Mouse (Mus musculus) G1E (cell line): ENCODE measurements around the gene Pkmyt1. TPM values are rescaled to one million over a fixed set of nuclear protein-coding genes. Genes with fewer than 3 reads are reported as not detected.

Experiments
- ATAC-seq: 2 replicates; pipeline ENCODE4 v1.8.0; 2016; ENCODE audit warnings: mild to moderate bottlenecking; ENCODE audit not compliant: insufficient number of reproducible peaks, poor library complexity, low FRiP score, severe bottlenecking; ENCODE audit errors: extremely low read depth
- DNase-seq: peaks from one replicate; pipeline ENCODE4 v3.0.0; 2012; ENCODE audit warnings: low spot score
- H3K27me3 ChIP-seq: 2 replicates; pipeline ENCODE4 v1.6.1; 2012; ENCODE audit warnings: mild to moderate bottlenecking, low read length, inconsistent platforms; ENCODE audit not compliant: insufficient read depth
- H3K36me3 ChIP-seq: replicated peaks from 2 replicates; pipeline ENCODE3; 2012; ENCODE audit warnings: mild to moderate bottlenecking, inconsistent platforms
- H3K4me1 ChIP-seq: 2 replicates; pipeline ENCODE4 v1.6.1; 2012; ENCODE audit warnings: low read depth, low read length, inconsistent platforms, mixed read lengths; ENCODE audit not compliant: insufficient read depth
- H3K4me3 ChIP-seq: 2 replicates; pipeline ENCODE4 v1.5.1; 2012; ENCODE audit warnings: low read depth, mild to moderate bottlenecking, inconsistent platforms, low read length, moderate library complexity, mixed read lengths
- H3K9me3 ChIP-seq: replicated peaks from 2 replicates; pipeline ENCODE4 v1.6.1; 2012; ENCODE audit warnings: inconsistent platforms
- CTCF ChIP-seq: IDR thresholded peaks from 2 replicates; pipeline ENCODE4 v1.5.1; 2012; ENCODE audit warnings: low read depth, low read length, inconsistent platforms, mixed read lengths
- GATA1 ChIP-seq: IDR thresholded peaks from 2 replicates; pipeline ENCODE4 v1.6.1; 2012; ENCODE audit warnings: borderline replicate concordance, low read length, inconsistent platforms, mixed read lengths
- GATA2 ChIP-seq: IDR thresholded peaks from 2 replicates; pipeline ENCODE4 v1.6.1; 2012; ENCODE audit warnings: low read depth, low read length, inconsistent platforms, borderline replicate concordance
- POLR2AphosphoS5 ChIP-seq: IDR thresholded peaks from 2 replicates; pipeline ENCODE4 v1.6.1; 2012; ENCODE audit warnings: low read depth, low read length, inconsistent platforms; ENCODE audit not compliant: insufficient replicate concordance
- TAL1 ChIP-seq: conservative IDR thresholded peaks from 2 replicates; pipeline ENCODE4 v1.6.1; 2012; ENCODE audit warnings: low read depth, low read length, inconsistent platforms, mixed read lengths
- polyA plus RNA-seq: library from polyadenylated mRNA; stranded (reverse); fragments of >175 nt; gene quantifications from 2 replicates; pipeline ENCODE4 v1.2.3, GENCODE M21; 2012
- total RNA-seq, 2 experiments: library from RNA; stranded (forward) in 1 of 2; stranded (reverse) in 1 of 2; fragments of 200-1000 nt in 1 of 2; fragments of >200 nt in 1 of 2; fragmentation: Nextera tagmentation in 1 of 2; gene quantifications; 2 replicates each; pipeline ENCODE4 v1.2.3; 2014 to 2017

Pkmyt1 gene
- total and polyA plus RNA-seq, 3 experiments = 10.8 to 125 (median 33.5) TPM

DNA sequence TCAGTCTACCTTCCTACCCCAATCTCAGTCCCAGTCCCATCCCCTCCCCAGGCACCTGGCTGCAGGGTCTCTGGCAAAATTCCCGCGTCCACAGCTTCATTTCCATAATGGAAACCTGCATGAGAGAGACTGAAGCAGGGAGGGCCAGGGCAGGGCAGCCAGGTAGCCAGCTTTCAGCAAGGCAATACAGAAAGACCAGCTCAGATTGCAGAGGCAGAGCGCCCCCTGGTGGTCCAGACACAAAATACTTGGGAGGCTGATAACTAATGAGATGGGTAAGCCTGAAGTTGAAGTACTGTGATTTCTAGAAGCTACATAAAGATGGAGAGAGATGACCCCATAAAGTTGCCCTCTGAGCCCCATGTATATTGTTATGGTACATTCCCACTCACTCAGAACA, 19.9 kb upstream of the Pkmyt1 start:
- H3K36me3 ChIP-seq = no peaks in the 10 kb centered on the region
- TF ChIP-seq CTCF = peak; percentile 75
- no peak for TF ChIP-seq TAL1
- ATAC-seq (peak; percentile 54; the same call in 1 of the 2 replicates), DNase-seq (peak; percentile 56)
- peaks cover 2% of the 10 kb centered on the region; the same call in 1 of the 2 replicates for H3K4me1 ChIP-seq
- H3K9me3 ChIP-seq = no peaks in the 10 kb centered on the region
- no peak overlapping the region for H3K4me3 ChIP-seq
- peaks cover 35% of the 10 kb centered on the region for H3K27me3 ChIP-seq

DNA sequence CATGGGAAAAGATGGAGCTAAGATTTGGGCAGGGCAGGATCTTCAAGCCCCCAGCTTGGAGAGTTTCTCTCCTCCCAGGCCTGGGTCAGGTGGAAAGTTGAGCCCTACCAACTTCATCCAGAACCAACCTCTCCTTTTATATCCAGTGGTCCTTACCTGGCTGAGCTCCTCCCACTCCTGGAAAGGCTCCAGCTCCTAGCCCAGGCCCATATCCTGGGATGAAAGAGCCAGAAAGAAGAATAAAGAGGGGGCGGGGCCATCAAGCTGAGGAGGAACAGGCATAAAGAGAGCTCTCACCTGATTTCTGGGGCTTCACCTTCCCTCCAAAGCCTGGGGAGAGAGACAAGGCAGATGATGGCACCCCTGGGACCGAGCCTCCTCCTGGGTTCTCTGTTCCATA, 9.1 kb upstream of the Pkmyt1 start:
- H3K9me3 ChIP-seq = no peaks in the 10 kb centered on the region
- no peak for ATAC-seq
- no peak overlapping the region for H3K4me3 ChIP-seq
- no peak for TF ChIP-seq POLR2AphosphoS5
- TF ChIP-seq GATA1 = no peak
- TF ChIP-seq TAL1 = no peak
- TF ChIP-seq CTCF = no peak
- TF ChIP-seq GATA2 = no peak
- no peak for DNase-seq
- H3K36me3 ChIP-seq = no peaks in the 10 kb centered on the region
- H3K4me1 ChIP-seq = no peaks in the 10 kb centered on the region
- H3K27me3 ChIP-seq = peaks cover 55% of the 10 kb centered on the region

DNA sequence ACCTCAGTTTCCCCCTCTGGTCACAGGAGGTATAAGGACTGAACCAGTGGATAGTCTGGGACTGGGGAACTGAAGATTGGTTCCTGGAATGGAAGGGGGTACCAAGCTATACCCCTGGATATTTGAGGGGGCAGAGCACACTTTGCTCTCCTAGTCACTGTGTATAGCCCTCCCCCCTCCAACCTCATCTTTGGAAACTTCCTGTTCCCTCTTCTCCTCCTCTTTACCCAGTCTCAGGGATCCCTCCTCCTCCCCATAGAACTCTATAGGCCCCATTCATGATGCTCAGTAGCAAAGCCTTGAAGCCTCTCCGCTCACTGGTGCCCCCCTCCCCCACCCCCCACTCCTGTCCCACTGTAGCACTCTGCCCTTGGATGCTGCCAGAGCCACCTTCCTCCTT, 6.7 kb upstream of the Pkmyt1 start:
- no peaks in the 10 kb centered on the region for H3K36me3 ChIP-seq
- ATAC-seq = no peak
- no peaks in the 10 kb centered on the region for H3K9me3 ChIP-seq
- TF ChIP-seq GATA2 = no peak
- TF ChIP-seq CTCF = no peak
- TF ChIP-seq TAL1 = no peak
- no peak for TF ChIP-seq POLR2AphosphoS5
- no peak for TF ChIP-seq GATA1
- H3K4me1 ChIP-seq = no peaks in the 10 kb centered on the region
- no peak overlapping the region for H3K4me3 ChIP-seq
- no peak for DNase-seq
- H3K27me3 ChIP-seq = peaks cover 43% of the 10 kb centered on the region

DNA sequence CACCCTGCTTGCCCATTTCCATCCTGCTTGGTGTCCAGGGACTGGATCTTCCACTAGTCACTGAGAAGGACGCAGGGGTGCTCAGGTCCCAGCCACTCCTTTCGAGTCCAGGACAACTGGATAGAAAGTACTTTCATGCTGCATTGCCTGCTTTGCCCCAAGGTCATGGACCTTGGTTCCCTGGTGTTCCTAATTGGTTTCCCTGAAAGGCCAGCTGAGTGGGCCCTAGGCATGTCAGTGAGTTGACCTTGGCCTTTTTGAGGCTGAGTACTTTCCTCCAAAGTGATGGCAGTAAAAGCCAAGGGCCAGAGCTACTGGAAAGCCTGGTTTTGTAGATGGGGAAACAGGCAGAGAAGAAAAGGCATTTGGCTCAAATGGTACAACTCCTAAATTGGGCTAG, 4.2 kb upstream of the Pkmyt1 start:
- H3K9me3 ChIP-seq = no peaks in the 10 kb centered on the region
- no peak for DNase-seq
- peaks cover 14% of the 10 kb centered on the region for H3K4me1 ChIP-seq
- H3K27me3 ChIP-seq = peaks cover 38% of the 10 kb centered on the region
- TF ChIP-seq CTCF = no peak
- ATAC-seq = no peak
- H3K4me3 ChIP-seq = no peak overlapping the region
- H3K36me3 ChIP-seq = no peaks in the 10 kb centered on the region

DNA sequence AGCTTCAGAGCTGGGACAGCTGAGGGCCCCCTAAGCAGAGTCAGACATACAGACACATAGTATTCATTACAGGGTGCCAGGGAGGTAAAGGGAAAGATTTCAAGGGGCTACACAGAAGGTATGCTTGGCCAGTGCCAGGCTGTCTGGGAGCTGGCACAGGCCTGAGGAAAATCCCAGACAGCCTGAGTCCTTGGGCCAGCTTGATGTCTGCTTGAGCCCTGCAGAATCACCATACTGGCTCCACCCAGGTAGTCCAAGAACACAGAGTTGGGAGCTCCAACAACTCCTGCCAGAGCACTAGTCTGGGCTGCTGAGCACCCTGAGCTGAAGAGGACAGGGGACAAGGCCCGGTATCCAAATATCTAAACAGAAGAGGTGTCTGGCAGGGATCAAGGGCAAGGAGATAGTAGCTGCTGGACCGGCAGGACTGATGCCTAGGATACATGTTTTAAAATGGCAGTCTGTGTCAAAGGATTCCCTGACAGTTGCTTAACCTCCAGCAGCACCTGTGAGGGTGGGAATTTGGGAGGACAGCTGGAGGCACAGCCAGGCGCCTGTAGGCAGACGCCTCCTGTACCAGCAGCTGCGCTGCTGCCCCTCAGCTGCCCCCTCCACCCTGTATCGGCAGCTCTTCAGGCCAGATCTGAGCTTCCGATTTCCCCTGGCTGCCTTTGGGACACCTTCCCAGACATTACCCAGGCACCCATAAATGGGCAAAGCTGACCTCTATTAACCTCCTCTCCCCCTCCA, 3.6 kb upstream of the Pkmyt1 start, which contains the start of gene 1520401A03Rik:
Gene 1520401A03Rik (minus strand): TSS at position 408 of the 750 bp plus-strand sequence.
- H3K9me3 ChIP-seq = no peaks in the 10 kb centered on the region
- H3K36me3 ChIP-seq = no peaks in the 10 kb centered on the region
- H3K27me3 ChIP-seq = peaks cover 38% of the 10 kb centered on the region
- no peak within 1 kb of the TSS for H3K4me3 ChIP-seq
- H3K4me1 ChIP-seq = peaks cover 21% of the 10 kb centered on the region
- no peak for TF ChIP-seq POLR2AphosphoS5
- TF ChIP-seq GATA2 = no peak
- TF ChIP-seq CTCF = no peak
- no peak for TF ChIP-seq TAL1
- TF ChIP-seq GATA1 = no peak
- DNase-seq = no peak
- no peak for ATAC-seq

DNA sequence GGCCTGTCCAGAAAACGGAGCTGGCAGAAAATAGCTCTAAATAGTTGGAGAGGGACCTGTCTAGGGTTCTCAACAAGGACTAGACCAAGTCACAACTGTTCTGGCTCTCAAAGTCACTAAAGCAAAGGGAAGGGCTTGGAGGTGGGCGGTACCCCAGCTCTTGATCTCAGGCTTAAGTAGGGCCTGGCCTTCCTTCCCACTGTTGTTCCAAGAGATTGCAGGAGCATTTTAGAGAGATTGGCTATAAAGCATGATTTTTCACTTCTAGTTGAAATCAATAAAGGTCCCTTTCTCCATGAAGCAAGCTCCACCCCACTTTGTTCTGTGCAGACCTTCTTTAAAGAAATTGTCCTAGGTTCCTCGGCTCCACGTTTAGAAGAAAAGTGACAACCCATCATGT, 659 bp upstream of the Pkmyt1 start:
- H3K4me1 ChIP-seq = peaks cover 29% of the 10 kb centered on the region
- peaks cover 23% of the 10 kb centered on the region for H3K27me3 ChIP-seq
- ATAC-seq = no peak
- H3K9me3 ChIP-seq = no peaks in the 10 kb centered on the region
- H3K36me3 ChIP-seq = peaks cover 7% of the 10 kb centered on the region
- no peak for DNase-seq
- no peak for TF ChIP-seq POLR2AphosphoS5
- TF ChIP-seq TAL1 = no peak
- no peak for TF ChIP-seq GATA1
- no peak for TF ChIP-seq CTCF
- TF ChIP-seq GATA2 = no peak
- H3K4me3 ChIP-seq = peak overlapping the region; percentile 83

DNA sequence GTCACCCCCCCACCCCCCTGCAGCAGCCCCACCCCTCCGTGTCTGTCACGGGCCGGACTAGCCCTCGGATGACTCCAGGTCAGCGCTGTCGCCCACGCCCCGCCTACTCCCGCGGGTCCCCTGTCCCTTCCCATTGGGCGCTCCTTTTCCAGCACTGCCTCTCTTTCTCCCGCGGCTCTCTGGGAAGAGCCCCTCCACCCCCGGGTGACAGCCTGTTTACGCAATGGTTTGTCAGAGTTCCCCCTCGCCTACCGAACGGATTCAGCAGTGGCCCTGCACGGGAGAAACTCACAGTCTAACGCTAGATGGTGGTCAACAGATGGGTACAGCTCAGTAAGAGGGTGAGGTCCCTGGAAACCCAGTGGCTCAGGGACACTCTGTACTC, 614 bp downstream of the Pkmyt1 start:
- peak; percentile 79 for ATAC-seq
- H3K4me3 ChIP-seq = peak overlapping the region; percentile 83
- peaks cover 29% of the 10 kb centered on the region for H3K4me1 ChIP-seq
- no peaks in the 10 kb centered on the region for H3K9me3 ChIP-seq
- H3K27me3 ChIP-seq = peaks cover 10% of the 10 kb centered on the region
- peak; percentile 77 for DNase-seq
- peaks cover 11% of the 10 kb centered on the region for H3K36me3 ChIP-seq
- TF ChIP-seq CTCF (no peak), TAL1 (no peak), GATA1 (no peak), POLR2AphosphoS5 (no peak), GATA2 (no peak)
